Mouse (Mus musculus): ENCODE data around the gene Klf15.

GRCm38 (mm10) chr6:90494566-90494965, 32.2 kb downstream of the Klf15 start:
- no peak for TF ChIP-seq CTCF (IDR thresholded peaks at IDR 0.05; ENCODE audit: low read depth)
- TF ChIP-seq EP300 (IDR thresholded peaks at IDR 0.05; ENCODE audit: low read depth), result no peak

Data from liver, embryonic 14.5 days (tissue).